Mouse (Mus musculus): ENCODE results near the gene Gm15013. TPM values are rescaled to one million over a fixed set of nuclear protein-coding genes. Genes with fewer than 3 reads are reported as not detected.

The Gm15013 gene
- polyA plus RNA-seq, 1 experiment from 2014 or later, result 0.27 TPM

Other genes starting within 250 kb of the Gm15013 start
- gene D330045A20Rik, start 234.1 kb downstream of the Gm15013 start, polyA plus RNA-seq (2016; fragmentation: Nextera tagmentation; extraction: Ambion mirVana), result 1.4 and 1.5 TPM in 2 replicates
- gene Rnf128, start 151.2 kb downstream of the Gm15013 start, polyA plus RNA-seq (2016; fragmentation: Nextera tagmentation; extraction: Ambion mirVana), result 2.5 and 2.9 TPM in 2 replicates
- gene Tbc1d8b, start 29.5 kb downstream of the Gm15013 start, polyA plus RNA-seq (2016; fragmentation: Nextera tagmentation; extraction: Ambion mirVana), result 1.6 and 1.7 TPM in 2 replicates
- not detected in 2 replicates for gene Ripply1, start 67.9 kb upstream of the Gm15013 start, polyA plus RNA-seq (2016; fragmentation: Nextera tagmentation; extraction: Ambion mirVana)
- gene Cldn2, start 86.3 kb upstream of the Gm15013 start, polyA plus RNA-seq (2016; fragmentation: Nextera tagmentation; extraction: Ambion mirVana), result 0.53 and 0.68 TPM in 2 replicates
- 8.2 and 8.9 TPM in 2 replicates for gene Morc4, start 157.2 kb upstream of the Gm15013 start, polyA plus RNA-seq (2016; fragmentation: Nextera tagmentation; extraction: Ambion mirVana)